Mouse (Mus musculus): ENCODE results near the gene Ado. TPM values are rescaled to one million over a fixed set of nuclear protein-coding genes. Genes with fewer than 3 reads are reported as not detected.

Gene Ado
- polyA plus RNA-seq, 1 experiment = 10.1 TPM

DNA sequence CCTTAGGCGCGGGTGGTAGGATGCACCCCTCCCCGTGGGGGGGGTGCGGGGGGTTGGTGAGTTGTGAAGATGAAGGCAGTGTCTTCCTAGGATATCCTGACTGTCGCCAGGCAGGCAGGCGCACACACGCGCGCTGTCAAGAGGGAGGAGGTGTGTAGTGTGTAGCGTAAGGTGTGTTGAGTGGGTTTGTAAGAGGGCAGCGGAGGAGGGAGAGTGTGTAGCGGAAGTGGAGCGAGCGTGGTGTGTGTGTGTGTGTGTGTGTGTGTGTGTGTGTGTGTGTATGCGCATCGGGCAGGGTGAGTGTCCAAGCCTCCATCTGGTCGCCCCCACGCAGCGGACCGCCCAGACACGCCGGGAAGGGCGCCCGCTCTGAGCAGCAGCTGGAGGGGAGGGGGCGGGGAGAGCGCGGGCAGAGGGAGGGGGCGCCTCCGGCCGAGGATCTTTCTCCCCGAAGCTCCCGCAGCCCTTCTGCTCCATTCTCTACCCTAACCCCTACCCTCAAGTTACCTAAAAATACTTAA is 12.1 kb downstream of the Ado start:
- no peak for DNase-seq (ENCODE audit: low spot score)

DNA sequence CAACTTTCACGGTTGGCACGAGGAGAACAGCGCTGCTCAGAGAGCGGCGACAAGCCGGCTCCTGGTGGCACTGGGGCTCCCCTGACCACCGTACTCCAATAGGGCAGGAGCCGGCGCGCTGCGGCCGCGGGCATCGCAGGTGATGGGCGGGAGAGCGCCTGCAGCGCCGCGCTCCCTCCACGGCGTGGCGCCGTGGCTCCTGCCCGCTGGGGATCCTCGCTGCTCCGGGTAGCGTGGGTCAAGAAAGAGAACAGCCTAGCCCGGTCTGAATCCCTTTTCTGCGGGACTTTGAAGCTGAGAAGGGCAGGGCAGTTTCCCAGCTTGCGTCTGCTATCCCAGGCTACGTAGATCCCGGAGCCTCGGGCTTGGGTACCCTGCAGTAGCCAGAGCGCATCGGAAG is 12.8 kb downstream of the Ado start:
- DNase-seq (ENCODE audit: low spot score) = peak; percentile 63

DNA sequence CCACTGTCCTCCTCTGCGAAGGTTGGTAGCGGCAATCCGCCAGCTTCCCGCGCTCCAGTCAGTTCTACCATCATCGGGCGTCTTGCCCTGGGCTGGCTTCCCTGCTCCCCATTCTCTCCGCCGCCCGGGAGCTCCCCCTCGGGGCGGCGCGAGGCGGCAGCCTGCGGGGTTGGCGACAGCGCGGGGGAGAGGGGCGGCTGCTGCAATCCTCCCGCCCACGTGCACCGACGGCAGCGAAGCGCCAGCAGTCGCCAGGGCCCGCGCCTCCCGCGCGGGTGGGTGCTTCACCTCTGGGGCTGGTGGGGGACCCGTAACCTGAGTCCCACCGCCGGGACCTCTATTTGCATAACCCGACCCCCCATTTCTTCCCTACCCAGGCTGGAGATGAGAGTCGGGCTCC is 13.5 kb downstream of the Ado start, which contains the start of gene Egr2:
Gene Egr2 (plus strand): TSS at position 220 of the 400 bp plus-strand sequence.
- no peak for DNase-seq (ENCODE audit: low spot score)

DNA sequence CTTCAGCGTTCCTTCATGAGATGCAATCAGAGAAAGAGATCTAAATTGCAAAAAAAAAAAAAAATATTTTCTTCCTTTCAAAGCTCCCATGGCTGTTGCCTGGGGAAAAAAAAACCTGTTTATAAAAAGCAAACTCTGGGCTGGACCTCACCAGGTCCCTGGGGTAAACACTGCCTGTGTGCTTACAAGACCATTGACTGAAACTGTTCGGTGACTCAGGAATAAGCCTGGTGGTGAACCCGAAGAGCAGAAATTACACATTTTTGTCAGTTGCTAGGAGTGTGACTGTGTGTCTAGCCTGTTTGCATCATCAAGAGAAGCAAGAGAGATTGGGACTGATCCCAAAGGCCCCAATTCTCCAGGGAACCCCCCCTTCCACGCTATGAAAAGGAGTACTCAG is 19.0 kb downstream of the Ado start:
- DNase-seq (ENCODE audit: low spot score) = no peak

DNA sequence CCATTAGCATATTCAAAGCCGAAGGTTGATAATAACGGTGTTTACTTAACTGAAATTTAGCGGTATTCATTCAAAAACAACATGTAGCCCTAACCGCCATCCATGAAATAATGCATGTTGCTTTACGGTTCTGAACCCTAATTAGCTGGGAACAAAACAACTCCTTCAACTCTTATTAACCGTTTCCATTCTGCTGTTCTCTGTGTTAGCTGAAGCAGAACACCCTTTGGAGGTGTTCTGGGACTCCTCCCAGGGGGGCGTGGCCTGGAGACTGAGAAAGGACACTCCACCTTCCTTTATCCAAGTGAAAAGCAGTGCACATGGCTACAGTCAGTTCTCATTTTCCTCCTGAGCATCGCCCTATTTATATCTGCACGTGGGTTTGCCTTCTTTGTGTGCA is 22.3 kb downstream of the Ado start:
- no peak for DNase-seq (ENCODE audit: low spot score)

DNA sequence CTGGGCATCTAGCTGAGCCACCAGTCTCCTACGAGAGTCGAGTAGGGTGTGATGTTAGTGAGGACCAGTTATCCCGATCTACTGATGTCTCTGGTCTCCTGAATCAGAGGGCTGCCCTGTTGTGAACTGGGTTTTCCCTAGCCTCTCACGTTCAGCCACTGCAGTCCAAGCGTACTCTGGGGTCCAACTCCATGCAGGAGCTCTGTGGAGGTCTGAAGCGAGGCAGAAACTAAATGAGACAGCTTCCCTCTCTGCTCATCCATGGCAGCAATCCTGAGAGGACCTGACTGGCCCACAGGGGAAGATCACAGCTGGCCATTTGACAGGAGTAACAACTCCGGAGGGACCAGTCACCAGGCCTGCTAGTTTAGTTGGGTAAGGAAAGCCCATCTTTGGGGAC is 24.1 kb downstream of the Ado start:
- no peak for DNase-seq (ENCODE audit: low spot score)

DNA sequence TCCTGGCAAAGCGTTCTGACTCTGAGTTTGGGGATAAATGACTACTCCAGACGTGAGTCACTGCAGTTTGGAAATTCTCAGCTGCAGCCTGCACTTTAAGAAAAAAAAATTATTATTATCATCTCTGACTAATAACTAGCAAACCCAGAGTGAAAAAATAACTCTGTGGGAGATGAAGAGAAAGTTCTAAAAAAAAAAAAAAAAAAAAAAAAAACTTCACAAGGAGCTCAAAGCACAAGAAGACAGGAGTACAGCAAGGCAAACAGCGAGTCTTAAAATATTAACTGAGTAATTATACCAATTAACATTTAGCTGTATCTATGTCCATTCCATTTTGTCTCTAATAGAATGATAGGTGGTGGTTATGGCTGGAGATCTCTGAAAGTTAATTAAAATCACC is 24.6 kb downstream of the Ado start:
- no peak for DNase-seq (ENCODE audit: low spot score)

DNA sequence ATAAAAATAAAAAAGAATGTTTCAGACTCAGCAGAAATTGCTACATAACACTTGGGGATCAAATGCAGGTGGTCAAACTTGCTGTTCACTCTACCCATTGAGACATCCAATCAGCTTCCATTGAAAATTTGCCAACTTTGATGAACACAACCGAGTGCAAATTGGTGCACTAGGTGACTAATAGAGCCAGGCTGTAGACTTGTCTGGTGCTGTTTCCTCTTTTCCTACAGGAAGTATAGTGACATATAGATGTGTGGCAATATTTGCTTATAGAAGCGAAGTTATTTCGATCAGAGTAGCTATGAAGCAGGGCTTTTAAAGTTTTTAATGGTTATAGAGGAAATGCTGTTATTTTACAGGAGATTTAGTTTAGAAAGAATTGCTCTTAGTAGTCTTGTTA is 30.0 kb downstream of the Ado start:
- DNase-seq (ENCODE audit: low spot score) = no peak

DNA sequence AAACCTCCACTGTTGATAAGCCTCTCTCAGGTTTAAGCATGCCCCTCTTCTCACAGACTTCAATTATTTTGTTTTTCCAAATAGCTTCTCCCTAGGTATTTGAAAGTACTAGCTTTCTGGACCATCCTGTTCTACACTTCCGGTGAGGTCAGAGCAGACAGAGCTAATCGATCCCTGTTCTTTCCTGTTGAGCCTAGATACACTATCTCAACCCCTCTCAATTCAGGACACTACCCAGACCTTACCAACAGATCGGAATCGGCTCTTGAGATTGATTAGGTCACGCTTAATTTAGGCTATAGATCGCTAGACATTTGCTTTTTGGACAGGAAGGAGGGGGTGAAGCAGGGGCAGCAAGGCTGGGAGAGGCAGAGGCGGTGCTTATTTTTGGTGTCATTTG is 35.9 kb downstream of the Ado start:
- DNase-seq (ENCODE audit: low spot score) = no peak

DNA sequence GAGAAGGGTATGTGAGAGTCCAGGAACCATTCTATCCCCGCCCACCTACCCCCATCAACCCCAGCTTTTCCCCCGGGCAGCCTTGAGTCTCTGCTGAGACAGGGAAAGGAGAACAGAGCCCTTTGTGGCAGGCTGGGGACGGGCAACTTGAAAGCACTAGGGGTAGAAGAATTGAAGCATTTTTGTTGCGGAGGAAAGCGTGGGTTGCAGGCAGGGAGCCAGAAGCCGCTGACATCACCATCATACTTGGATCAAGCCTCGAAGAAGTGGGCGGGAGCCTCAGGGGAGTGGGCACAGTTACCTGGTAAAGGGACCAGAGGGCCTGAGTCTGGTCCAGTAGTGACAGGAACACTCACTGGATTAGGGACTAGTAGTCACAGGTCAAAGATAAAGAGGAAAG is 36.5 kb downstream of the Ado start:
- DNase-seq (ENCODE audit: low spot score) = no peak

DNA sequence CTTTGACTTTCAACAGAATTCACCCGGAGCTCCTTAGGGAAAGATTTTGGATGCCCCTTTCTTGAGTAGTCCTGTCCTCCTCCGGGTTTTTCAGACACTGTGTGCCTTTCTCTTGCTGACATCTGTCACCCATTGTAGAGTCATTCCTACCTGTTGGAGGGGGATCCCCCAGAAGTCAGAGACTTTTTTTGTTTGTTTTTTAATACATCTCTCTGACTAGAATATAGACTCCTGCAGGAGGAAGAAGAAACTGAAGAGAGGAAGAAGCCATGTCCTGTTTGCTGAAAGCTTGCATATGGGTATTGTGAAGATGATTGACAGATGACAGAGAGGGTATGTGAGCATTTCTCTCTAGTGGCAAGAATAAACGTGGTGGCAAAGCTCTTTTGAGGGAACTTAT is 43.5 kb downstream of the Ado start:
- no peak for DNase-seq (ENCODE audit: low spot score)

DNA sequence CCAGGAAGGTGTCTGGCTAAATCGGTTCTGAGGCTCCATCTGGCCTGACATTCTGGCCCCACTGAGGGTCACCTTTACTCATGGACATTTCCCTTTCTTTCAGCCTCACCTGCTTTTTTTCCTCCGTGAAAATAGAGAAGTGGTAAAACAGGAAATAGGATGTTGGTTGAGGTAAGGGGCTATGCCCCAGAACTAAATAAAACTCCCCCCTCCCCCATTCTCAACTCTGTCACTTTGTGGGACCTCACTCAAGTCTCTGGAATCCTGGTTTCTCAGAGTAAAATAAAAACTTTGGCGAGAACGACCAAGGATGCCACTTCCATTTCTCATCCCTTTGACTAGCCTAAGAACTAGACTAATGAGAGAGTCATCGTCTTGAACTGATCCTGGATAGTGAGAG is 44.7 kb downstream of the Ado start:
- no peak for DNase-seq (ENCODE audit: low spot score)

DNA sequence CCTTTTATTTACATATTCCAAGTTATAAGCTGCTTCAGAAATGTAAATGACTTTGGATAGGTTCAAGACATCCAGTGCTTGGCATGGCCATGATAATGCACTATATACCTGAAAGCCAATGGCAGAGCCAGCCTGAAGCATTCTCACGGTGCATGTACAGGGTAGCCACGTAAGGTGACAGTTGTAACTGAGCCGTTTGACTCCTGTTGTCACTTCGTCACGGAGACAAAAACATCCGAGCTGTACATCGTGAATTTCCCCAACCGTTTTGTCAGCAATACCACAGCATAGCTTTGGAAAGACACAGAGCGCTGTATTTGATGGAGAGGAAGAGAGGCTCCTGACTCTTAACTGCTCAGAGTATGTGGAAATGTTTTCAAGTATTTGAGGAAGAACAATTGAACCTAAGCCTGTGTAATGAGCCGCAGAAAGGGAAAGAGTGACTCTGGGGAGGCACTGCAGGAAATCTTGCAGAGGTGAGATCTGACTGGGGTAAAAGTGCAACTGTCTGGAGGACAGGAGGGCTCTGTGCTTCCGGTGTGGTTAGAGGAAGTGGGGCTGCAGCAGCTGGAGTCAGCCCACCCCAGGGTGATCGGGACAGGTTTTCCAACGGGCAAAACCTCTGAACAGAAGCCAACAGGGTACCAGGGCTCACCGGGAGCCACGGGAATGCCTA is 45.3 kb downstream of the Ado start:
- no peak for DNase-seq (ENCODE audit: low spot score)

DNA sequence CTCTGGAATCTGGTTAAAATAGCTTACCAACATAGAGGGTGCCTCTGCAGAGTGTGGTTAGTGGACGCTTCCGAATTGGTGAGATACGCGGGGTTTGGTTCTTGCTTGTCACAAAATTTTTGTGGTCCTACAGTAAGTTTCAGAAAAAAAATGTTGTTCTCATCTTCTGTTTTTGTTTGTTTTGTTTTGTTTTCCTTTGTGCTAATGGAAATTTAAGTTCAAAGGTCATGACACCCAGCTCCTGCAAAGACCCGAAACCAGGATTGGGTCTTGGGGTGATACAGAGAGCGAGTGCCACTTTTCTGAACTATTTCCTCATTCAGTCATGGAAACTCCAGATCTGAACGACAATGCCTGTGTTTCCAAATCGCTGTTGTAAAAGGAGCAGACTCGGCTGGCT is 50.8 kb downstream of the Ado start:
- DNase-seq (ENCODE audit: low spot score) = no peak

DNA sequence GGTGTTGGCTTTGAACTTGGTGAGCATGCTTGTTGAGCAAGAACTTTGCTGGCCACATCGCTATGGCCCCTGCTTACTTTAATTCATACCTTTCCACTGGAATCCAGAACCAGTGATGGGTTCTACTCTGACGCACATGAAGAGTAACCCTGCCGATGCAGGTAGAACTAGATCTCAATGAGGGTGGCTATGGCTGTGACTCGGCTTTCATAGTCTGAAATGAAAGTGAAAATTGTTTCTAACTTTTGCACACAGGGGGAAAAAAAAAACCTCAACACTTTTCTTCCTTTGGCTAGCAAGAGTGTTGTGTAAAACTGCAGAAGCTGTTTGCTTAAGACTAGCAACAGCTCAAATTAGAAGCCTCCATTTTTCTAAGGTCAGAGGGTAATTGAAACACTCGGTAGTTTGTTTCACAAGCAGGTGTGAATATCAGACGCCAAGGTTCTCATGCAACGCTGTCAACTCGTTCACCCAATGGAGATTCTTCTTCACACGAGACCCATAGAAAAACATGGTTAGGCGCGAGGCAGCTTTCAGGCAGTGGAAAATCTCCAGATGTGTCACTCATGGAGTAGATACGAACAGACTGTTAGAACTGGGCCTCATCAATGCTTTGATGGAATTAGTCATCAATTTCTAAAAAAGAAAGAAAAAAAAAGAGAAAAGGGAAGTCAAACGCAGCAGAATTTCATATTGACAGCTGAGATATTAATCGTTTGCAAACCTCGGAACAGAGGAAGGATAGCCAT is 51.4 kb downstream of the Ado start:
- no peak for DNase-seq (ENCODE audit: low spot score)

Other genes with a start within 250 kb of the Ado start
- gene Egr2, start 13.5 kb downstream of the Ado start, polyA plus RNA-seq (2012; rRNA removed) = 1.1 and 1.2 TPM in 2 replicates

All from urinary bladder, adult 2 months (tissue).